Mouse (Mus musculus) cerebellum, postnatal 25 days (tissue): Measurements from ENCODE around the gene Hspa1b.
A peak's percentile ranks its signal among the peaks of the same experiment; 100 is the strongest.
"Not testable (repeated sequence)": the region's sequence is repeated elsewhere in the genome, so short reads cannot be mapped to it uniquely, and the experiment has no call there.

Source experiments
- DNase-seq, 2 experiments: peaks; one replicate each; pipeline ENCODE4 v3.0.0; 2021; ENCODE audit warnings: mixed read lengths in 2 of 2

Hspa1b gene

GRCm38 (mm10) chr17:34953904-34954303 is 5.1 kb downstream of the Hspa1b start:
- no peak for DNase-seq

- DNase-seq, result no peak
Measured at GRCm38 (mm10) chr17:34953258-34953657, 5.8 kb downstream of the Hspa1b start.

- peak; percentile 83 to 87 for DNase-seq
Measured at GRCm38 (mm10) chr17:34952378-34953040, 6.5 kb downstream of the Hspa1b start.

GRCm38 (mm10) chr17:34951636-34952377 is 7.2 kb downstream of the Hspa1b start:
- no peak for DNase-seq

GRCm38 (mm10) chr17:34950514-34951455 is 8.3 kb downstream of the Hspa1b start:
- DNase-seq, result no peak

- DNase-seq, result no peak
Measured at GRCm38 (mm10) chr17:34949553-34949969, 9.5 kb downstream of the Hspa1b start.

GRCm38 (mm10) chr17:34948721-34949552 is 10.1 kb downstream of the Hspa1b start:
- DNase-seq, result not testable (repeated sequence)

GRCm38 (mm10) chr17:34947606-34948005 is 11.4 kb downstream of the Hspa1b start:
- peak in 1 of 2 experiments; percentile 35 for DNase-seq

GRCm38 (mm10) chr17:34946486-34947140 is 12.4 kb downstream of the Hspa1b start:
- no peak for DNase-seq

GRCm38 (mm10) chr17:34944362-34944761 is 14.7 kb downstream of the Hspa1b start:
- DNase-seq, result no peak

GRCm38 (mm10) chr17:34943128-34943815 is 15.8 kb downstream of the Hspa1b start:
- DNase-seq, result no peak

- DNase-seq, result no peak
Measured at GRCm38 (mm10) chr17:34941344-34942041, 17.5 kb downstream of the Hspa1b start.

GRCm38 (mm10) chr17:34937960-34938505 is 21.0 kb downstream of the Hspa1b start:
- DNase-seq, result no peak

- no peak for DNase-seq
Measured at GRCm38 (mm10) chr17:34934830-34935229, 24.2 kb downstream of the Hspa1b start.

- DNase-seq, result no peak
Measured at GRCm38 (mm10) chr17:34934031-34934430, 25.0 kb downstream of the Hspa1b start.

- DNase-seq, result no peak
Measured at GRCm38 (mm10) chr17:34932287-34932686, 26.8 kb downstream of the Hspa1b start.

GRCm38 (mm10) chr17:34931735-34932098 is 27.3 kb downstream of the Hspa1b start:
- peak; percentile 64 to 68 for DNase-seq

GRCm38 (mm10) chr17:34931061-34931734 is 27.8 kb downstream of the Hspa1b start, which contains the start of gene Neu1:
Neu1 (plus strand) TSS chr17:34931253.
- DNase-seq, result peak; percentile 99

- DNase-seq, result no peak
Measured at GRCm38 (mm10) chr17:34928841-34929240, 30.2 kb downstream of the Hspa1b start.
